Mouse (Mus musculus) gonadal fat pad, adult 2 months (tissue): ENCODE measurements at regions not wholly inside any gene's neighbourhood (a gene's known extent, or its start where the extent isn't known, plus 50 kb on each side); places are given as distances from the start of the nearest gene placed in this dataset.
"Not testable (repeated sequence)": the region's sequence is repeated elsewhere in the genome, so short reads cannot be mapped to it uniquely, and the experiment has no call there.

Experiments
- DNase-seq: peaks from one replicate; pipeline ENCODE4 v3.0.0-alpha.2; 2012; ENCODE audit warnings: low read depth

- no peak for DNase-seq
Observed at GRCm38 (mm10) chr14:102794898-102795297, 187.5 kb downstream of the Kctd12 start.

- DNase-seq, result no peak
Observed at GRCm38 (mm10) chr14:102793753-102794152, 188.7 kb downstream of the Kctd12 start.

GRCm38 (mm10) chr14:102790916-102791315 is 191.5 kb downstream of the Kctd12 start:
- no peak for DNase-seq

DNA sequence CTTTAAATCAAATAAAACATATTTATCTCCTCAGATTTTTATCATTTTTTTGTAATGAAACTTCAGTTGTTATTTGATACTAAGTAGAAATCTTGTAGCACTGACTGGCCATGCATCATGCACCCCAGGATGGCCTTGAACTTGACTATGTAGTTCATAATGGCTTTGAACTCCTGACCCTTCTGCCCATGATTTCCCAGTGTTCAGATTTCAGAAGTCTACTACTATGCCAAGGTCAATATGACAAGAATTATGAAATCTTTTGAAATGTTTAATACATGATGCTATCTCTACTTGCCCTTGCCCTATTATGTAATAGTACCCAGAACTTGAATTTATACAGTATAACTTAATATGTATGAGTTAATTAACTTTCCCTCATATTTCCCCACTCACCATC is 200.2 kb downstream of the Kctd12 start:
- peak; percentile 13 for DNase-seq

- no peak for DNase-seq
Observed at GRCm38 (mm10) chr14:102769716-102770115, 212.7 kb downstream of the Kctd12 start.

DNA sequence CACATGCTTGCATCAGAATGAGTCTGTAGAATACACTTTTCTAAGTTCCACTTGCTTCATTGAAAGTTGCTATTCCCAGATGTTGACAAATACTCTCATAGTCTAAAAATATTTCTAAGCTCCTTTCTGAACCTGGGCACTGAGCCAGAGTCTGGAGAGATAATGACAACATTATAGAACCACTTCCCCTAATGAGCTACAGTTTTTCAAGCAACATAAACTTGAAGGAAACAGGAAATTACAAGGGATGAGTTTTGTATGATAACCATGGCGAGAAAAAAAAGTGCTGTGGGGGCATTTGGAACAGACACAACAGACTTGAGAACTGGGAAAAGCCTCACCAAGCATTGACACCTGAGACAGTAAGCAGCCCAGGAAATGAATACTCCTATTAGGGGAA is 233.8 kb downstream of the Kctd12 start:
- DNase-seq, result no peak

- DNase-seq, result no peak
Observed at GRCm38 (mm10) chr14:102742331-102742730, 240.1 kb downstream of the Kctd12 start.

GRCm38 (mm10) chr14:102736656-102737055 is 245.8 kb downstream of the Kctd12 start:
- no peak for DNase-seq

DNA sequence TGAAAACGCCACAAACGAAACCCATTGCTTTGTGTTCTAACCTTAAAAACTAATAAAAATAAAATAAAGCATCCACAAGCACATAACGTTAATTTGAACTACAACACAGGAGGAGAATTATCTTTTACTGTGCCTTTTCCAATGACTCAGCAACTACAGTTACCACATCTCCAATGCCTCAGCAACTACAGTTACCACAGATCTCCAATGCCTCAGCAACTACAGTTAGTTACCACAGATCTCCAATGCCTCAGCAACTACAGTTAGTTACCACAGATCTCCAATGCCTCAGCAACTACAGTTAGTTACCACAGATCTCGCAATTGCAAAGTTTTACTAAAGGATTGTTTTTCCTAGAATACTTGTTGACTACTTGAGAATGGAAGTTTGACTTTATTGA is 248.7 kb downstream of the Kctd12 start:
- not testable (repeated sequence) for DNase-seq

- DNase-seq, result no peak
Observed at GRCm38 (mm10) chr14:102731746-102732145, 250.7 kb downstream of the Kctd12 start.

DNA sequence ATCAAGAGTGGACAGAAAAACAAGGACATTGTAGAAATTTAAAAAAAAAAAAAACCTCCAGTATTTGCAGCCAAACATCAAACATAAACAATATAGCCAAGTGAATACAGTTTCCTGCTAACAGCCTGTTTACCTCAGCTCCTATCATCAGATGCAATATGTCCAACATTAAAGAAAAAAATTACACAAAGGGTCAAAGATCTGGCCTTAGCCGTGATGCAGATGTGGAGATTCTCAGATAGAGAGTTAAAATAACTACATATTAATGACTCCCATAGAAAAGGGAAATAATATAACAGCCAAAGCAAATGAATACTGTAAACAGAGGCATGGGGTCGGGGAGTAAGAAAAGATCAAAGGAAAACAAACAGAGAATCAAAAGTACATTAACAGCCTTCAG is 259.8 kb downstream of the Kctd12 start:
- no peak for DNase-seq

GRCm38 (mm10) chr14:102718558-102718957 is 263.9 kb downstream of the Kctd12 start:
- DNase-seq, result no peak

- DNase-seq, result no peak
Observed at GRCm38 (mm10) chr14:102712600-102712999, 269.8 kb downstream of the Kctd12 start.

DNA sequence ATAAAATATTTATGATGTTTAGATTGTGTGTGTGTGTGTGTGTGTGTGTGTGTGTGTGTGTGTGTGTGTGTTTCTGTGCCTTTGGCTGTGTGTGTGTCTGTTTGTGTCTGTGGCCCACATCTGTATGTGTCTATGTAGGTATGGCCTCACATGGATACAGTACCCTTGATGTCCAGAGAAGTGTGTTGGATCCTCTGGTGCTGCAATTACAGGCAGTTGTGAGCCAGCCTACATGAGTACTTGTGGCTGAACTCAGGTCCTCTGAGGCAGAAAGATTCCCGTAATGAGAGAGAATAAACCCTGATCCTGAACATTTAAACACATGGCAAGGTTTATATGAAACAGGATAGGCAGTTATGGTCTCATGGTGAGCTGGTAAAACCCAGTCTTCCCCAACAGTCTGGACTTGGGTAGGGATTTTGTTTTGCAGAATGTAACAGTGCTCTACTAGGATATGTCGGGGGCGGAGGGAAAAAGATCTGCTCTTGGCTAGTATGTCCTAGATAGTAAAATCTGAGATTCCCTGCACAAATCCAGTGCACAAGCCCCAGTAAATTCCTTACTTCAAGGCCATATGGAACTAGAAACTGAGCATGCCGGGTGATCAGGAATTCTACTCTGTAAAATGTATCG is 275.6 kb downstream of the Kctd12 start:
- DNase-seq, result no peak

- DNase-seq, result no peak
Observed at GRCm38 (mm10) chr14:102701108-102701507, 281.3 kb downstream of the Kctd12 start.

DNA sequence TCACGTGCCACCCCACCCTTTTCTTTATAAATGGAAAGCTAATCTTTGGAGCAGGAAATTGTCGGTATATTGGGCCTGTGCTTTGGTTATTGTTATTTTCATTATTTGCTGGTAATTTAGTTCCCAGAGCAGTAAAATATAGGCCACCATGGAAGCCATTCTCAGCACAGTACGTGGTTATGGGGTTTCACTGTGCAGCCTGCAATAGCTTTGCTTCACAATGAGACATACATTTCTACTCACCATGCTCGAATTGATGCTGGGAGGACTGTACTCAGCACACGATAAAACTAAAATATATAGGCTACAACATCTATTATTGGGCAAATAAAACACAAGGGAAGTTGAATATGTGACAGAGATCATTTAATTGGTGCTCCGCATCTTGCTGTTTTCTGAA is 282.0 kb downstream of the Kctd12 start:
- DNase-seq, result no peak

DNA sequence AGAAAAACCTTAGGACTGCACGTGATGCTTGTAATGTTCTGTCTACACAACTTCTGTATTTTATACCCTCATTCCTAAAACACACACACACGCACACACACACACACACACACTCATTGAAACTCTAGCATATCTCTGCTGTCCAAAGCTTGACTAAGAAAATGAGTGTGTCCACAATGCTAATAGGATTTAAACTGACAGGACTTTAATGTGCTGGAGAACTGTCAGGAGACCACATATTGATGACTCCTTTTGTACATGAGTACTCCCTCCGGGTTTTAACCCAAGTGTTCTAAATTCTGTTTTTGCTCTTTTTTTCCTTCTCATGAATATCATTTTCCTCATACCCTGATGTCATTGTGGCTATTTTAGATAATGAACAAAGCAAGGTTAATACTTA is 283.4 kb downstream of the Kctd12 start:
- no peak for DNase-seq

GRCm38 (mm10) chr14:102686791-102687190 is 295.6 kb downstream of the Kctd12 start:
- DNase-seq, result no peak

GRCm38 (mm10) chr14:102676582-102676981 is 305.9 kb downstream of the Kctd12 start:
- DNase-seq, result no peak

DNA sequence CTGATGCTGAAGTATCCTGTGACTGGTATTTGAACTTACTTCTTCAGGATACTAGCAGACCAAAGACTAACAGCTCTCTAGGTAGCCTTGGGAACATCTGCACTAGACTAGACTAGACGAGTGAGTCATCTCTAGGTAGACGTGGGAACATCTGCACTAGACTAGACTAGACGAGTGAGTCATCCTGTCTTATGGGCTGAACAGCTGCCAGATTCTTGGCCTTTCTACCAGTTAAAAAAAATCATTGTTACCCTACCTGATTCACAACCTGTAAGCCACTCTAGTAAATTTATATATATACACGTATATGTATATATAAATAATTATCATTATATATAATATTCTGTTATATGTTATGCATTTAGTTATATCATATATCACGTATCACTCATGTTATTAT is 307.8 kb downstream of the Kctd12 start:
- DNase-seq, result no peak

- DNase-seq, result no peak
Observed at GRCm38 (mm10) chr14:102673724-102674123, 308.7 kb downstream of the Kctd12 start.

GRCm38 (mm10) chr14:102663240-102663639 is 319.2 kb downstream of the Kctd12 start:
- DNase-seq, result no peak

GRCm38 (mm10) chr14:102660351-102660750 is 322.1 kb downstream of the Kctd12 start:
- no peak for DNase-seq

- DNase-seq, result no peak
Observed at GRCm38 (mm10) chr14:102656235-102656634, 326.2 kb downstream of the Kctd12 start.
